Mouse (Mus musculus): ENCODE results near the gene Gm21719. TPM values are rescaled to one million over a fixed set of nuclear protein-coding genes. Genes with fewer than 3 reads are reported as not detected.
"Not testable (repeated sequence)": the region's sequence is repeated elsewhere in the genome, so short reads cannot be mapped to it uniquely, and the experiment has no call there.

Gene Gm21719
- polyA plus RNA-seq (2014; fragmentation: Nextera tagmentation; extraction: Ambion mirVana): not detected in 2 replicates

DNA sequence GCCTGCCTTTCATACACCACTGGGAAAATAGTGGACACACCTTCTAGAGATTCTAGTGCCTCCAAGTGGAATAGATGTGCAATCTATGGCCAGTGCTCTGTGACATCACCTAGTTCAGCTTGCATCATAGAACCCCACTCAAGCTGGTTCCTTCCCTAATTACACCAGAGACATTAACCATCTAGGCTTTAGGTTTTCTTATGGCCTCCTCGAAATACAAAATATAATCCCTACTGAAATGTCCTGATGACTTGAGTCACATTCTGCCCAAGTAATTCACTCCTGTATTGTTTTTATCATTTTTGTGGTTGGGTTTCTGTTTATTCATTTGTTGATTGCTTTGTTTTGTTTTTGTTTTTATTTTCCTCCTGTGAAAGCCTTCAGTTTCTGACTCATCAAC lies at the start of gene Gm21719:
Gene Gm21719 (minus strand): TSS at position 101 of the 400 bp plus-strand sequence.
- not testable (repeated sequence) for H3K36me3 ChIP-seq (ENCODE audit: control insufficient read depth, insufficient read depth, low read length); H3K9me3 ChIP-seq (ENCODE audit: control insufficient read depth, low read length); H3K27me3 ChIP-seq (ENCODE audit: control insufficient read depth, insufficient read depth, low read length); ATAC-seq (ENCODE audit: insufficient number of reproducible peaks, insufficient read depth, low FRiP score, low read depth); H3K4me2 ChIP-seq (ENCODE audit: low read length); H3K4me1 ChIP-seq (ENCODE audit: control insufficient read depth in 2 of 2, insufficient read depth in 2 of 2, low read length in 2 of 2); H3K4me3 ChIP-seq (ENCODE audit: control insufficient read depth in 1 of 2, insufficient read depth in 1 of 2, low read depth in 1 of 2, low read length in 2 of 2); H3K27ac ChIP-seq (replicated peaks in 1 of 2; ENCODE audit: control insufficient read depth in 1 of 2, insufficient read depth in 1 of 2, low read depth in 2 of 2, low read length in 2 of 2); H3K9ac ChIP-seq (ENCODE audit: low read length)
- no CpG with 5 or more reads among the region's 1 CpGs for WGBS

Other genes starting within 250 kb of the Gm21719 start
- gene Gm28919, start 99.3 kb downstream of the Gm21719 start, polyA plus RNA-seq (2014; fragmentation: Nextera tagmentation; extraction: Ambion mirVana): not detected in 2 replicates
- gene Gm20830, start 235.4 kb upstream of the Gm21719 start, polyA plus RNA-seq (2014; fragmentation: Nextera tagmentation; extraction: Ambion mirVana): not detected in 2 replicates

All from heart, embryonic 14.5 days (tissue).